Mouse (Mus musculus) heart, embryonic 14.5 days (tissue): ENCODE measurements around the gene Artn. TPM values are rescaled to one million over a fixed set of nuclear protein-coding genes. Genes with fewer than 3 reads are reported as not detected.

Experiments used
- ATAC-seq: fragments of 200-750 bp; cut with Nextera tagmentation; 2 replicates; pipeline ENCODE4 v1.8.0; 2017; ENCODE audit warnings: low read depth, moderate TSS enrichment; ENCODE audit not compliant: insufficient number of reproducible peaks, insufficient read depth, low FRiP score
- H3K27ac ChIP-seq, 2 experiments: fragments of 200-500 bp in 1 of 2; fragments of 300-500 bp in 1 of 2; sonication (generic) in 1 of 2; replicated peaks in 1 of 2; 2 replicates each; pipeline ENCODE4 v1.5.1; 2012 to 2014; ENCODE audit warnings: low read depth in 2 of 2, low read length in 2 of 2, control low read depth in 1 of 2, mild to moderate bottlenecking in 1 of 2, mixed read lengths in 1 of 2; ENCODE audit not compliant: control insufficient read depth in 1 of 2, insufficient read depth in 1 of 2
- H3K27me3 ChIP-seq: fragments of 300-500 bp; sonication (generic); 2 replicates; pipeline ENCODE4 v1.6.1; 2014; ENCODE audit warnings: mild to moderate bottlenecking, low read length, control low read depth; ENCODE audit not compliant: control insufficient read depth, insufficient read depth
- H3K36me3 ChIP-seq: fragments of 300-500 bp; sonication (generic); 2 replicates; pipeline ENCODE4 v1.6.1; 2014; ENCODE audit warnings: mild to moderate bottlenecking, control low read depth, low read length, mixed read lengths; ENCODE audit not compliant: control insufficient read depth, insufficient read depth
- H3K4me1 ChIP-seq, 2 experiments: fragments of 200-500 bp in 1 of 2; fragments of 300-500 bp in 1 of 2; sonication (generic) in 1 of 2; 2 replicates each; pipeline ENCODE4 v1.6.1; 2012 to 2014; ENCODE audit warnings: low read length in 2 of 2, control low read depth in 1 of 2, mixed read lengths in 1 of 2; ENCODE audit not compliant: control insufficient read depth in 2 of 2, insufficient read depth in 2 of 2
- H3K4me2 ChIP-seq: fragments of 300-500 bp; sonication (generic); 2 replicates; pipeline ENCODE4 v1.6.1; 2014; ENCODE audit warnings: mild to moderate bottlenecking, low read length
- H3K4me3 ChIP-seq, 2 experiments: fragments of 200-500 bp in 1 of 2; fragments of 300-500 bp in 1 of 2; sonication (generic) in 1 of 2; 2 replicates each; pipeline ENCODE4 v1.5.1; 2012 to 2014; ENCODE audit warnings: low read length in 2 of 2, mild to moderate bottlenecking in 2 of 2, control low read depth in 1 of 2, low read depth in 1 of 2, moderate library complexity in 1 of 2; ENCODE audit not compliant: control insufficient read depth in 1 of 2, insufficient read depth in 1 of 2
- H3K9ac ChIP-seq: fragments of 300-500 bp; sonication (generic); 2 replicates; pipeline ENCODE4 v1.6.1; 2014; ENCODE audit warnings: mild to moderate bottlenecking, low read length
- H3K9me3 ChIP-seq: fragments of 300-500 bp; sonication (generic); 2 replicates; pipeline ENCODE4 v1.6.1; 2016; ENCODE audit warnings: low read length, control low read depth; ENCODE audit not compliant: control insufficient read depth
- WGBS: fragments of 180-500 bp; shearing (Covaris S2); extraction: QIAGEN DNeasy Blood & Tissue Kit; methylation state at CpG from one replicate; pipeline ENCODE4 v1.1.7; 2014; 5-methylcytosine and 5-hydroxymethylcytosine counted together
- polyA plus RNA-seq: library from polyadenylated mRNA; unstranded; fragments of >200 nt; fragmentation: Nextera tagmentation; extraction: Ambion mirVana; gene quantifications from 2 replicates; pipeline ENCODE4 v1.2.1, GENCODE M21; 2014

The Artn gene
- polyA plus RNA-seq, 1 experiment from 2014 or later = 0.81 TPM

DNA sequence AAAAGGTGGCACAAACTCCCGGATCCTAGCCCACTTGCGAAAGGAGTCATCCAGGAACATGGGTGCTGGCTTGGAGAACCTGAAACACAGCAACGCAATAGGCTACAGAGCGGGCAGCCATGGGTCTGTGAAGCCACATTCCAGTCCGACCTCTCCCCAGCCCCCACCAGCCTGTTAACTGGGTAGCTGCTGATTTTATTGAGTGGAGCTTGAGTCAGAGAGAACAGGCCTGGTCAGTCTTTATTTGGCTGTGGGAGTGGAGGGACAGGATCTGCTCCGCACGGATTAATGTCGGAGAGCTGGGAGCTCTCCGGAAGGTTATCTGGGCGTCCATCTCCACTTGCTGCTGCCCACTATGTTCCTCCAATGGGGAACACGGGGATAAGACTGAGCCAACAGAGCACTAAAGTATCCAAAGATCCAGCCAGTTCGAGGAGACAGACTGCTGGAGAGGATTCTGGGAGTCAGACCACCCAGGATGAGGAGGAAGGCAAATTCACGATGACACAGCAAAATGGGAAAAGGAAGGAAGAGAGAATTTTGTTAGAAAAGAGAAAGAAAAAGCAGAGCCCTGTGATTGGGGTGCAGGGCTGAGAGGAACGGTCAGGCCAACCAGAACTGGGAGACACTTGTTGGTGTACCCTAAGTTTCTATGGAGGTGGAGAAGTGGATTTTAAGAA is 34.9 kb upstream of the Artn start:
- Histone ChIP-seq H3K9ac (no peak overlapping the region), H3K4me3 (no peak overlapping the region), H3K27me3 (no peaks in the 10 kb centered on the region), H3K27ac (no peak overlapping the region), H3K4me1 (peaks cover 0 to 7% of the 10 kb centered on the region in 2 experiments; a peak in 2 of 4 replicates), H3K36me3 (peaks cover 8% of the 10 kb centered on the region), H3K9me3 (no peaks in the 10 kb centered on the region), H3K4me2 (no peak overlapping the region)
- WGBS = 43% methylated on average over 14 of the region's 14 CpGs
- no peak for ATAC-seq

GRCm38 (mm10) chr4:117957492-117957891 is 27.9 kb upstream of the Artn start:
- Histone ChIP-seq H3K4me2 (no peak overlapping the region; the same call in 1 of the 2 replicates), H3K9me3 (no peaks in the 10 kb centered on the region), H3K27ac (peak overlapping the region; percentile 64 to 68), H3K36me3 (peaks cover 18% of the 10 kb centered on the region), H3K4me1 (peaks cover 17% of the 10 kb centered on the region in 2 experiments), H3K4me3 (no peak overlapping the region), H3K27me3 (no peaks in the 10 kb centered on the region), H3K9ac (no peak overlapping the region)
- peak; percentile 45; the same call in 1 of the 2 replicates for ATAC-seq
- 23% methylated on average over 4 of the region's 4 CpGs for WGBS

- ATAC-seq = no peak
- 0 out of 2 replicates have a peak, but pooled peaks cover 5% of the 10 kb centered on the region for H3K9me3 ChIP-seq
- WGBS = 72% methylated on average over 7 of the region's 7 CpGs
- no peak overlapping the region for H3K4me3 ChIP-seq
- no peaks in the 10 kb centered on the region for H3K27me3 ChIP-seq
- H3K9ac ChIP-seq = no peak overlapping the region
- H3K4me2 ChIP-seq = no peak overlapping the region
- no peaks in the 10 kb centered on the region; the same call in 1 of the 2 replicates for H3K36me3 ChIP-seq
- H3K27ac ChIP-seq = no peak overlapping the region
- no peaks in the 10 kb centered on the region; a peak in 2 of 4 replicates for H3K4me1 ChIP-seq
These were observed 17.9 kb upstream of the Artn start for GRCm38 (mm10) chr4:117947493-117947892.

GRCm38 (mm10) chr4:117946639-117947305 is 17.2 kb upstream of the Artn start:
- Histone ChIP-seq H3K4me2 (no peak overlapping the region), H3K27ac (no peak overlapping the region), H3K4me1 (no peaks in the 10 kb centered on the region; a peak in 2 of 4 replicates), H3K9me3 (no peaks in the 10 kb centered on the region), H3K9ac (no peak overlapping the region), H3K27me3 (no peaks in the 10 kb centered on the region), H3K36me3 (no peaks in the 10 kb centered on the region; the same call in 1 of the 2 replicates), H3K4me3 (no peak overlapping the region)
- WGBS = 72% methylated on average over 11 of the region's 11 CpGs
- ATAC-seq = no peak

DNA sequence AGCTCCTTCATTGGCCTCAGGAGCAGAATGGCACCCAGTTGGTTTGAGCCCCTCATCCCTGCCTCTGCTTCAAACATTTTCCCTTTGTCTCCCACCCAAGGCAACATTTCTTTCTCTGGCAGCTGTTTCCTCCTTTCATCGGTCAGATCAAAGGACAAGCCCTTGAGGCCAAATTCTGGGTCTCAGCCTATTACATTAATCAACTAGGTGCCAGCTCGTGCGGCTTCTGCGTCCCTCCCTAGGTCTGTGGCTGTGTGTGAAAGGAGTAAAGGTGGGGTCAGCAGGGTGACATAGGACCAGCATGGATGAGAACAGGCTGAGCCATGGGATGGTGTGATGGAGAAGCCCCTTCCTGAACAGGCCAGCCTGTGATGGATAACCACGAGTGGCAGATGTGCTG is 13.8 kb upstream of the Artn start:
- H3K9me3 ChIP-seq = no peaks in the 10 kb centered on the region
- H3K36me3 ChIP-seq = peaks cover 10% of the 10 kb centered on the region
- H3K27me3 ChIP-seq = no peaks in the 10 kb centered on the region
- no peak overlapping the region for H3K9ac ChIP-seq
- H3K27ac ChIP-seq = no peak overlapping the region
- H3K4me3 ChIP-seq = no peak overlapping the region
- H3K4me2 ChIP-seq = no peak overlapping the region
- WGBS = 63% methylated on average over 5 of the region's 5 CpGs
- ATAC-seq = no peak
- no peaks in the 10 kb centered on the region; a peak in 2 of 4 replicates for H3K4me1 ChIP-seq

- 94% methylated on average over 5 of the region's 5 CpGs for WGBS
- Histone ChIP-seq H3K9me3 (no peaks in the 10 kb centered on the region), H3K36me3 (peaks cover 17% of the 10 kb centered on the region)
These were observed 7.4 kb upstream of the Artn start for GRCm38 (mm10) chr4:117936964-117937363.

GRCm38 (mm10) chr4:117934081-117934480 is 4.5 kb upstream of the Artn start:
- no peak for ATAC-seq
- Histone ChIP-seq H3K4me2 (no peak overlapping the region), H3K4me3 (no peak overlapping the region), H3K9ac (no peak overlapping the region), H3K36me3 (0 out of 2 replicates have a peak, but pooled peaks cover 12% of the 10 kb centered on the region), H3K27ac (no peak overlapping the region), H3K4me1 (peaks cover 8% of the 10 kb centered on the region in 2 experiments; a peak in 3 of 4 replicates), H3K27me3 (peaks cover 11% of the 10 kb centered on the region), H3K9me3 (0 out of 2 replicates have a peak, but pooled peaks cover 3% of the 10 kb centered on the region)
- 85% methylated on average over 4 of the region's 4 CpGs for WGBS

More at GRCm38 (mm10) chr4:117936964-117937363, 7.4 kb upstream of the Artn start:
- Histone ChIP-seq H3K4me1 (no peaks in the 10 kb centered on the region), H3K9ac (no peak overlapping the region), H3K27ac (no peak overlapping the region), H3K4me2 (no peak overlapping the region), H3K4me3 (no peak overlapping the region), H3K27me3 (no peaks in the 10 kb centered on the region)
- ATAC-seq = no peak
